Mouse (Mus musculus): Measurements from ENCODE around the gene Xntrpc. TPM values are rescaled to one million over a fixed set of nuclear protein-coding genes. Genes with fewer than 3 reads are reported as not detected.
"Not testable (repeated sequence)": the region's sequence is repeated elsewhere in the genome, so short reads cannot be mapped to it uniquely, and the experiment has no call there.

Xntrpc gene
- 0.99 and 1.3 TPM in 2 replicates for polyA plus RNA-seq (2014; fragmentation: Nextera tagmentation; extraction: Ambion mirVana)

- H3K9ac ChIP-seq (ENCODE audit: low read length): peak within 1 kb of the TSS; percentile 74
- no peaks in the 10 kb centered on the region for H3K9me3 ChIP-seq (replicated peaks; ENCODE audit: control insufficient read depth, low read length)
- H3K4me1 ChIP-seq (ENCODE audit: control insufficient read depth, insufficient read depth, low read length): peaks cover 17% of the 10 kb centered on the region
- peak within 1 kb of the TSS; percentile 68 for H3K4me3 ChIP-seq (ENCODE audit: low read depth, low read length)
- no peaks in the 10 kb centered on the region for H3K27me3 ChIP-seq (replicated peaks; ENCODE audit: control insufficient read depth, insufficient read depth, low read length)
- 0 out of 2 replicates have a peak, but pooled peaks cover 3% of the 10 kb centered on the region for H3K36me3 ChIP-seq (ENCODE audit: control insufficient read depth, insufficient read depth, low read length)
- peak; percentile 97 for DNase-seq (ENCODE audit: low spot score)
- ATAC-seq: peak; percentile 100
- WGBS: under 1% methylated on average over 56 of the region's 56 CpGs
- H3K4me2 ChIP-seq (ENCODE audit: low read length): peak within 1 kb of the TSS; percentile 79
- peak within 1 kb of the TSS; percentile 73 for H3K27ac ChIP-seq (ENCODE audit: low read depth, low read length)
These were observed at the start of gene Xntrpc, which contains the start of the genes Rnf121 and Xndc1 for GRCm38 (mm10) chr7:102065046-102065891. TSS of gene Xntrpc (plus strand) at chr7:102065713. TSS of gene Rnf121 (minus strand) at chr7:102065469. TSS of gene Xndc1 (plus strand) at chr7:102065511.

- Histone ChIP-seq H3K9ac (ENCODE audit: low read length) (no peak overlapping the region), H3K9me3 (replicated peaks; ENCODE audit: control insufficient read depth, low read length) (no peaks in the 10 kb centered on the region), H3K27ac (ENCODE audit: low read depth, low read length) (no peak overlapping the region), H3K4me3 (ENCODE audit: low read depth, low read length) (no peak overlapping the region), H3K27me3 (replicated peaks; ENCODE audit: control insufficient read depth, insufficient read depth, low read length) (no peaks in the 10 kb centered on the region), H3K36me3 (ENCODE audit: control insufficient read depth, insufficient read depth, low read length) (peaks cover 90% of the 10 kb centered on the region), H3K4me1 (ENCODE audit: control insufficient read depth, insufficient read depth, low read length) (no peaks in the 10 kb centered on the region), H3K4me2 (ENCODE audit: low read length) (no peak overlapping the region)
- no peak for DNase-seq (ENCODE audit: low spot score)
- WGBS: 87% methylated on average over 4 of the region's 4 CpGs
- no peak for ATAC-seq
These were observed 48.6 kb upstream of the Xntrpc start for GRCm38 (mm10) chr7:102016936-102017335.

GRCm38 (mm10) chr7:102017452-102017851 is 48.1 kb upstream of the Xntrpc start:
- Histone ChIP-seq H3K9me3 (replicated peaks; ENCODE audit: control insufficient read depth, low read length) (no peaks in the 10 kb centered on the region), H3K4me2 (ENCODE audit: low read length) (no peak overlapping the region), H3K9ac (ENCODE audit: low read length) (no peak overlapping the region), H3K27ac (ENCODE audit: low read depth, low read length) (no peak overlapping the region), H3K4me3 (ENCODE audit: low read depth, low read length) (no peak overlapping the region), H3K4me1 (ENCODE audit: control insufficient read depth, insufficient read depth, low read length) (no peaks in the 10 kb centered on the region), H3K36me3 (ENCODE audit: control insufficient read depth, insufficient read depth, low read length) (peaks cover 89% of the 10 kb centered on the region), H3K27me3 (replicated peaks; ENCODE audit: control insufficient read depth, insufficient read depth, low read length) (no peaks in the 10 kb centered on the region)
- WGBS: 93% methylated on average over 5 of the region's 5 CpGs
- DNase-seq (ENCODE audit: low spot score) (no peak), ATAC-seq (no peak)

GRCm38 (mm10) chr7:102018034-102018433 is 47.5 kb upstream of the Xntrpc start:
- 86% methylated on average over 7 of the region's 7 CpGs for WGBS
- no peak for ATAC-seq

GRCm38 (mm10) chr7:102018590-102018989 is 46.9 kb upstream of the Xntrpc start, which contains the start of gene Il18bp:
TSS of gene Il18bp (minus strand) at chr7:102018690.
- Histone ChIP-seq H3K4me1 (ENCODE audit: control insufficient read depth, insufficient read depth, low read length) (no peaks in the 10 kb centered on the region), H3K36me3 (ENCODE audit: control insufficient read depth, insufficient read depth, low read length) (peaks cover 89% of the 10 kb centered on the region), H3K9me3 (replicated peaks; ENCODE audit: control insufficient read depth, low read length) (no peaks in the 10 kb centered on the region), H3K4me3 (ENCODE audit: low read depth, low read length) (no peak within 1 kb of the TSS), H3K27ac (ENCODE audit: low read depth, low read length) (no peak within 1 kb of the TSS), H3K4me2 (ENCODE audit: low read length) (no peak within 1 kb of the TSS), H3K27me3 (replicated peaks; ENCODE audit: control insufficient read depth, insufficient read depth, low read length) (no peaks in the 10 kb centered on the region), H3K9ac (ENCODE audit: low read length) (no peak within 1 kb of the TSS)
- DNase-seq (ENCODE audit: low spot score) (no peak), ATAC-seq (no peak)
- WGBS: 92% methylated on average over 3 of the region's 3 CpGs

More at GRCm38 (mm10) chr7:102018034-102018433, 47.5 kb upstream of the Xntrpc start:
- no peak overlapping the region for H3K9ac ChIP-seq (ENCODE audit: low read length)
- no peaks in the 10 kb centered on the region for H3K9me3 ChIP-seq (replicated peaks; ENCODE audit: control insufficient read depth, low read length)
- no peak overlapping the region for H3K27ac ChIP-seq (ENCODE audit: low read depth, low read length)
- H3K4me3 ChIP-seq (ENCODE audit: low read depth, low read length): no peak overlapping the region
- peaks cover 89% of the 10 kb centered on the region for H3K36me3 ChIP-seq (ENCODE audit: control insufficient read depth, insufficient read depth, low read length)
- DNase-seq (ENCODE audit: low spot score): no peak
- H3K4me1 ChIP-seq (ENCODE audit: control insufficient read depth, insufficient read depth, low read length): no peaks in the 10 kb centered on the region
- H3K27me3 ChIP-seq (replicated peaks; ENCODE audit: control insufficient read depth, insufficient read depth, low read length): no peaks in the 10 kb centered on the region
- no peak overlapping the region for H3K4me2 ChIP-seq (ENCODE audit: low read length)

GRCm38 (mm10) chr7:102019362-102019761 is 46.2 kb upstream of the Xntrpc start:
- peaks cover 87% of the 10 kb centered on the region for H3K36me3 ChIP-seq (ENCODE audit: control insufficient read depth, insufficient read depth, low read length)
- H3K27ac ChIP-seq (ENCODE audit: low read depth, low read length): no peak overlapping the region
- H3K9me3 ChIP-seq (replicated peaks; ENCODE audit: control insufficient read depth, low read length): no peaks in the 10 kb centered on the region
- 73% methylated on average over 3 of the region's 3 CpGs for WGBS
- H3K4me2 ChIP-seq (ENCODE audit: low read length): no peak overlapping the region
- H3K27me3 ChIP-seq (replicated peaks; ENCODE audit: control insufficient read depth, insufficient read depth, low read length): no peaks in the 10 kb centered on the region
- DNase-seq (ENCODE audit: low spot score): no peak
- H3K9ac ChIP-seq (ENCODE audit: low read length): no peak overlapping the region
- no peak for ATAC-seq
- no peak overlapping the region for H3K4me3 ChIP-seq (ENCODE audit: low read depth, low read length)
- H3K4me1 ChIP-seq (ENCODE audit: control insufficient read depth, insufficient read depth, low read length): no peaks in the 10 kb centered on the region

GRCm38 (mm10) chr7:102020934-102021333 is 44.6 kb upstream of the Xntrpc start:
- not testable (repeated sequence) for ATAC-seq; H3K4me2 ChIP-seq (ENCODE audit: low read length); H3K27me3 ChIP-seq (replicated peaks; ENCODE audit: control insufficient read depth, insufficient read depth, low read length); DNase-seq (ENCODE audit: low spot score); H3K27ac ChIP-seq (ENCODE audit: low read depth, low read length); H3K4me1 ChIP-seq (ENCODE audit: control insufficient read depth, insufficient read depth, low read length); H3K9me3 ChIP-seq (replicated peaks; ENCODE audit: control insufficient read depth, low read length); H3K9ac ChIP-seq (ENCODE audit: low read length); H3K4me3 ChIP-seq (ENCODE audit: low read depth, low read length)
- peaks cover 79% of the 10 kb centered on the region for H3K36me3 ChIP-seq (ENCODE audit: control insufficient read depth, insufficient read depth, low read length)
- 90% methylated on average over 2 of the region's 2 CpGs for WGBS

- ATAC-seq: no peak
- H3K9ac ChIP-seq (ENCODE audit: low read length): no peak overlapping the region
- H3K4me1 ChIP-seq (ENCODE audit: control insufficient read depth, insufficient read depth, low read length): no peaks in the 10 kb centered on the region
- 95% methylated on average over 9 of the region's 9 CpGs for WGBS
- no peak overlapping the region for H3K4me3 ChIP-seq (ENCODE audit: low read depth, low read length)
- no peak for DNase-seq (ENCODE audit: low spot score)
- no peak overlapping the region for H3K27ac ChIP-seq (ENCODE audit: low read depth, low read length)
- no peaks in the 10 kb centered on the region for H3K27me3 ChIP-seq (replicated peaks; ENCODE audit: control insufficient read depth, insufficient read depth, low read length)
- no peaks in the 10 kb centered on the region for H3K9me3 ChIP-seq (replicated peaks; ENCODE audit: control insufficient read depth, low read length)
- H3K4me2 ChIP-seq (ENCODE audit: low read length): no peak overlapping the region
- H3K36me3 ChIP-seq (ENCODE audit: control insufficient read depth, insufficient read depth, low read length): peaks cover 68% of the 10 kb centered on the region
These were observed 41.7 kb upstream of the Xntrpc start for GRCm38 (mm10) chr7:102023821-102024220.

All from forebrain, embryonic 14.5 days (tissue).